Mouse (Mus musculus) neural tube, embryonic 11.5 days (tissue): ENCODE results near the gene Elf4. TPM values are rescaled to one million over a fixed set of nuclear protein-coding genes. Genes with fewer than 3 reads are reported as not detected.

Experiments
- ATAC-seq: fragments of 200-750 bp; cut with Nextera tagmentation; 2 replicates; pipeline ENCODE4 v1.8.0; 2017; ENCODE audit warnings: moderate number of reproducible peaks, mild to moderate bottlenecking, moderate TSS enrichment, moderate library complexity; ENCODE audit not compliant: insufficient read depth, low FRiP score, low TSS enrichment
- DNase-seq: peaks from one replicate; pipeline ENCODE4 v3.0.0-alpha.2; 2015; ENCODE audit warnings: low spot score
- H3K27ac ChIP-seq: fragments of 300-500 bp; sonication (generic); 2 replicates; pipeline ENCODE4 v1.5.1; 2014; ENCODE audit warnings: low read depth, mild to moderate bottlenecking, low read length
- H3K27me3 ChIP-seq: fragments of 300-500 bp; sonication (generic); 2 replicates; pipeline ENCODE4 v1.6.1; 2014; ENCODE audit warnings: mild to moderate bottlenecking, low read length, mixed read lengths; ENCODE audit not compliant: control insufficient read depth, insufficient read depth
- H3K36me3 ChIP-seq: fragments of 300-500 bp; sonication (generic); 2 replicates; pipeline ENCODE4 v1.6.1; 2014; ENCODE audit warnings: mild to moderate bottlenecking, low read length, moderate library complexity, mixed read lengths; ENCODE audit not compliant: control insufficient read depth, insufficient read depth
- H3K4me1 ChIP-seq: fragments of 300-500 bp; sonication (generic); 2 replicates; pipeline ENCODE4 v1.6.1; 2014; ENCODE audit warnings: low read length, mixed read lengths; ENCODE audit not compliant: control insufficient read depth, insufficient read depth
- H3K4me2 ChIP-seq: fragments of 300-500 bp; sonication (generic); 2 replicates; pipeline ENCODE4 v1.6.1; 2014; ENCODE audit warnings: low read depth, mild to moderate bottlenecking, moderate library complexity
- H3K4me3 ChIP-seq: fragments of 300-500 bp; sonication (generic); 2 replicates; pipeline ENCODE4 v1.5.1; 2014; ENCODE audit warnings: low read depth, low read length
- H3K9ac ChIP-seq: fragments of 300-500 bp; sonication (generic); 2 replicates; pipeline ENCODE4 v1.6.1; 2014; ENCODE audit warnings: mild to moderate bottlenecking, low read length
- H3K9me3 ChIP-seq: fragments of 300-500 bp; sonication (generic); 2 replicates; pipeline ENCODE4 v1.6.1; 2016; ENCODE audit warnings: low read length; ENCODE audit not compliant: control insufficient read depth
- WGBS: fragments of 180-500 bp; shearing (Covaris S2); extraction: QIAGEN DNeasy Blood & Tissue Kit; methylation state at CpG from one replicate; pipeline ENCODE4 v1.1.7; 2014; 5-methylcytosine and 5-hydroxymethylcytosine counted together
- polyA plus RNA-seq: library from polyadenylated mRNA; unstranded; fragments of >200 nt; fragmentation: Nextera tagmentation; extraction: Ambion mirVana; gene quantifications from 2 replicates; pipeline ENCODE4 v1.2.1, GENCODE M21; 2014

Elf4 gene
- polyA plus RNA-seq, 1 experiment from 2014 or later: 2.3 TPM

- Histone ChIP-seq H3K9me3 (no peaks in the 10 kb centered on the region), H3K27ac (no peak overlapping the region), H3K27me3 (no peaks in the 10 kb centered on the region), H3K4me1 (no peaks in the 10 kb centered on the region), H3K4me2 (no peak overlapping the region), H3K4me3 (no peak overlapping the region), H3K36me3 (no peaks in the 10 kb centered on the region), H3K9ac (no peak overlapping the region)
- 59% methylated on average over 4 of the region's 4 CpGs for WGBS
- no peak for DNase-seq
- no peak for ATAC-seq
These were observed 1.9 kb downstream of the Elf4 start for GRCm38 (mm10) chrX:48461006-48461405.

GRCm38 (mm10) chrX:48460496-48460895, 2.4 kb downstream of the Elf4 start:
- Histone ChIP-seq H3K36me3 (no peaks in the 10 kb centered on the region), H3K9me3 (no peaks in the 10 kb centered on the region), H3K4me3 (no peak overlapping the region), H3K4me2 (no peak overlapping the region), H3K27me3 (no peaks in the 10 kb centered on the region), H3K9ac (no peak overlapping the region), H3K27ac (no peak overlapping the region), H3K4me1 (no peaks in the 10 kb centered on the region)
- WGBS: 86% methylated on average over 7 of the region's 7 CpGs
- no peak for DNase-seq
- no peak for ATAC-seq

GRCm38 (mm10) chrX:48456956-48457355, 6.0 kb downstream of the Elf4 start:
- Histone ChIP-seq H3K4me1 (no peaks in the 10 kb centered on the region), H3K9me3 (no peaks in the 10 kb centered on the region), H3K4me3 (no peak overlapping the region), H3K4me2 (no peak overlapping the region), H3K27ac (no peak overlapping the region), H3K36me3 (no peaks in the 10 kb centered on the region), H3K9ac (no peak overlapping the region), H3K27me3 (peaks cover 16% of the 10 kb centered on the region)
- no peak for ATAC-seq
- WGBS: 67% methylated on average over 6 of the region's 6 CpGs
- no peak for DNase-seq

GRCm38 (mm10) chrX:48455018-48455417, 7.9 kb downstream of the Elf4 start:
- Histone ChIP-seq H3K4me2 (no peak overlapping the region), H3K4me3 (no peak overlapping the region), H3K9ac (no peak overlapping the region), H3K27ac (no peak overlapping the region), H3K36me3 (no peaks in the 10 kb centered on the region), H3K27me3 (peaks cover 16% of the 10 kb centered on the region), H3K9me3 (no peaks in the 10 kb centered on the region), H3K4me1 (no peaks in the 10 kb centered on the region)
- WGBS: 27% methylated on average over 9 of the region's 9 CpGs
- no peak for ATAC-seq
- no peak for DNase-seq

GRCm38 (mm10) chrX:48454495-48454878, 8.4 kb downstream of the Elf4 start:
- H3K9ac ChIP-seq: no peak overlapping the region

GRCm38 (mm10) chrX:48453736-48454494, 9.0 kb downstream of the Elf4 start:
- WGBS: 14% methylated on average over 40 of the region's 91 CpGs
- ATAC-seq (0 out of 2 replicates have a peak, but pooled peaks have one; percentile 53), DNase-seq (peak; percentile 39)
- Histone ChIP-seq H3K9me3 (no peaks in the 10 kb centered on the region), H3K27ac (no peak overlapping the region), H3K4me3 (peak overlapping the region; percentile 33), H3K4me1 (no peaks in the 10 kb centered on the region), H3K9ac (no peak overlapping the region), H3K27me3 (peaks cover 16% of the 10 kb centered on the region), H3K36me3 (no peaks in the 10 kb centered on the region), H3K4me2 (peak overlapping the region; percentile 36)

More at GRCm38 (mm10) chrX:48454495-48454878, 8.4 kb downstream of the Elf4 start:
- no peaks in the 10 kb centered on the region for H3K4me1 ChIP-seq
- H3K27ac ChIP-seq: no peak overlapping the region
- no peak for DNase-seq
- peak overlapping the region; percentile 36 for H3K4me2 ChIP-seq
- H3K9me3 ChIP-seq: no peaks in the 10 kb centered on the region
- no peaks in the 10 kb centered on the region for H3K36me3 ChIP-seq
- H3K27me3 ChIP-seq: peaks cover 16% of the 10 kb centered on the region
- peak overlapping the region; percentile 33 for H3K4me3 ChIP-seq
- WGBS: 26% methylated on average over 12 of the region's 21 CpGs
- no peak for ATAC-seq

- Histone ChIP-seq H3K4me2 (peak overlapping the region; percentile 36), H3K36me3 (no peaks in the 10 kb centered on the region), H3K9me3 (no peaks in the 10 kb centered on the region), H3K4me1 (no peaks in the 10 kb centered on the region), H3K4me3 (peak overlapping the region; percentile 33), H3K9ac (no peak overlapping the region), H3K27ac (no peak overlapping the region), H3K27me3 (peaks cover 16% of the 10 kb centered on the region)
- WGBS: 24% methylated on average over 44 of the region's 71 CpGs
- no peak for ATAC-seq
- DNase-seq: peak; percentile 25
These were observed 9.8 kb downstream of the Elf4 start for GRCm38 (mm10) chrX:48452931-48453673.

GRCm38 (mm10) chrX:48452231-48452890, 10.6 kb downstream of the Elf4 start:
- Histone ChIP-seq H3K4me3 (no peak overlapping the region; the same call in 1 of the 2 replicates), H3K4me2 (peak overlapping the region; percentile 36; the same call in 1 of the 2 replicates), H3K9me3 (no peaks in the 10 kb centered on the region), H3K27me3 (peaks cover 16% of the 10 kb centered on the region), H3K4me1 (no peaks in the 10 kb centered on the region), H3K9ac (no peak overlapping the region), H3K27ac (no peak overlapping the region), H3K36me3 (no peaks in the 10 kb centered on the region)
- no peak for ATAC-seq
- 34% methylated on average over 9 of the region's 9 CpGs for WGBS
- no peak for DNase-seq
